Mouse (Mus musculus): ENCODE results near the gene Fbl. TPM values are rescaled to one million over a fixed set of nuclear protein-coding genes. Genes with fewer than 3 reads are reported as not detected.
"Not testable (repeated sequence)": the region's sequence is repeated elsewhere in the genome, so short reads cannot be mapped to it uniquely, and the experiment has no call there.

Fbl gene
- 42.4 and 46.5 TPM in 2 replicates for polyA plus RNA-seq (2014; fragmentation: Nextera tagmentation; extraction: Ambion mirVana)

DNA sequence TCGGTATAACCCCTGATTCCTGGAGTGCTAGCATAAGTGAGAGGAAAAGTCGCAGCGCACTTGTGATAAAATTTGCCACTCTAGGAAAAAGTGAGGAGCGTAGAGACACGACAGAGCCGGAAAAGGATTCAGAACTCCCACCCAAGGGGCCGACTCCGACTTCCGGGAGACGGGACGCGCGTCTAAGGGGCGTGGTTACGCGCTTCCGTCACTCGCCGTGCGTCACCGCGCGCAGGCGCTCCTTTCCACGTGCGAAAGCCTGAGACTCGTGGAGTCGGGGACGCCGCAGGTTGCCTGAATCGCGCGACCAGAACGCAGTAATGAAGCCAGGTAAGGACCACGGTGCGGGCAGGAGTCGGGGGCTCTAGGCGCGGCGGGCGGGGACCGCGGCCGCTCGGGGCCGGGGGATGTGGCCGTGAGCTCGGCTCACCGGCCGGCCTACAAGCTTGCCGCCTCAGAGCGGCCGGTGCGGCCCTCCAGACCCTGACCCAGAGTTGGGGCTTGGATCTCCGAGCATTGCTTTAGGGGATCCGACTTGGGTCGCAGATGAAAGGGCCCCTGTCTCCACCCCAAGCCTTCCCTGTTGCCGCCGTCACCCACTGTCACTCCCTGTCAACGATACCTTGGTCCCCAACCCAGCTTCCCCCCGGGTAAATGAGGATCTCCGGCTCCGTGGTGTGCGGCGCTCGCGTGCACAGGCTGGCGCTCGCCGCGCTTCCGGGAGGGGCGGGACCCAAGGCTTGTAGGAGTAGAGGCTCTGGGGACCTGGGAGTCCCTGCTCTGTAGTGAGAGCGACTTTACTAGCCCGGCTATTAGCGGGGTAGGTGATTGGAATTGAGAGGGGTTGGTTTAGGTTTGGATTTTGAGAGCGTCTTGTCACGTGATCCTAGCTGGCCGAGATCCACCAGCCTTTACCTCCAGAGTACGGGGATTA lies at the start of gene Fbl:
Gene Fbl, plus strand, starts transcription at position 222 of the 934 bp plus-strand sequence.
- under 1% methylated on average over 55 of the region's 80 CpGs for WGBS
- Histone ChIP-seq H3K36me3 (ENCODE audit: control insufficient read depth, insufficient read depth, low read length) (peaks cover under 1% of the 10 kb centered on the region; the same call in 1 of the 2 replicates), H3K9me3 (ENCODE audit: control insufficient read depth, low read length) (0 out of 2 replicates have a peak, but pooled peaks cover 6% of the 10 kb centered on the region), H3K9ac (ENCODE audit: low read depth, low read length) (peak within 1 kb of the TSS; percentile 88), H3K27ac (replicated peaks; ENCODE audit: low read depth, low read length) (peak within 1 kb of the TSS; percentile 89), H3K4me2 (ENCODE audit: low read depth, low read length) (peak within 1 kb of the TSS; percentile 76), H3K4me1 (ENCODE audit: control insufficient read depth, insufficient read depth, low read length) (peaks cover 10% of the 10 kb centered on the region), H3K27me3 (replicated peaks; ENCODE audit: control insufficient read depth, insufficient read depth, low read length) (no peaks in the 10 kb centered on the region), H3K4me3 (ENCODE audit: low read depth, low read length) (peak within 1 kb of the TSS; percentile 85)
- peak; percentile 97 for DNase-seq (ENCODE audit: low spot score)
- peak; percentile 94 for ATAC-seq (ENCODE audit: low read depth)

DNA sequence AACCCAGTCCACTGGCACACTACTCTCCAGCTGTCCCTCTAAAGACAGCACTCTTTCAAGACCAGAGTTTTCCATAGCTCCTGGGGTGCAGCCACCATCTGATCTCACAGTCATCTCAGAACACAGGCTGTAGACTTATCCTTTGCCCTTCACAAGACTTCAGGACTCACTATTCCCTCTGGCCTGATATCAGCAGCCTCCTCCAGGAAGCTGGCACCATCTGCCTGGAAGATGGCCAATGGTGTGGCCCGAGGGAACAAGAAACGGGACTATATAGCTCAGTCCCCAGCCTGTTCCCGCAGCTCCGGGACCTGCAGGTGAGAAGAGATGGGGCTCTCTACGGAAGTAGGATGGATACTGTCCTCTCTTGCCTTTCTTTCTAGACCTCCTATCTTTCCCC lies 40.3 kb upstream of the Fbl start, which contains the start of gene 9530053A07Rik:
Gene 9530053A07Rik, plus strand, starts transcription at position 301 of the 400 bp plus-strand sequence.
- no peaks in the 10 kb centered on the region for H3K36me3 ChIP-seq (ENCODE audit: control insufficient read depth, insufficient read depth, low read length)
- ATAC-seq (ENCODE audit: low read depth), result no peak
- no peak within 1 kb of the TSS for H3K27ac ChIP-seq (replicated peaks; ENCODE audit: low read depth, low read length)
- no peak within 1 kb of the TSS for H3K9ac ChIP-seq (ENCODE audit: low read depth, low read length)
- no peak within 1 kb of the TSS for H3K4me3 ChIP-seq (ENCODE audit: low read depth, low read length)
- 86% methylated on average over 5 of the region's 5 CpGs for WGBS
- no peaks in the 10 kb centered on the region for H3K4me1 ChIP-seq (ENCODE audit: control insufficient read depth, insufficient read depth, low read length)
- H3K27me3 ChIP-seq (replicated peaks; ENCODE audit: control insufficient read depth, insufficient read depth, low read length), result no peaks in the 10 kb centered on the region
- no peak for DNase-seq (ENCODE audit: low spot score)
- no peaks in the 10 kb centered on the region for H3K9me3 ChIP-seq (ENCODE audit: control insufficient read depth, low read length)
- H3K4me2 ChIP-seq (ENCODE audit: low read depth, low read length), result no peak within 1 kb of the TSS

DNA sequence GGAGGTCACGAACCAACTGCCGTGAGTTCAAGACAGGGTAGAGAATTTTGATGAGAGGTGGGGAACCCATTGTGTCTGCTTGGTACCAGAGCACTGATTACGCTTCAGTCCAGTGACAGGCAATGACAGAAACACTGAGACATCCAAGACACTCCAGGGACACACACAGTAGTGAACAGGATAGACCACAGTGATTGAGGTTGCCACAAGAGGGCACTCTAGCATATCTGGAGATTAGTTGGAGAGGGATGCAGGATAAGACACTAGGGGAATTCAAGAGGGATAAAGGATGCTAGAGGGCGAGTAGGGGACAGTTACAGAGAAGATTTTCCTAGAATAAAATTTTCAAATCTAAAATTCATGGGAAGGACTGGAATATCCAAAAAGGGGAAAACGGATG lies 31.9 kb upstream of the Fbl start:
- no peak overlapping the region for H3K4me3 ChIP-seq (ENCODE audit: low read depth, low read length)
- no peaks in the 10 kb centered on the region for H3K4me1 ChIP-seq (ENCODE audit: control insufficient read depth, insufficient read depth, low read length)
- no peaks in the 10 kb centered on the region for H3K9me3 ChIP-seq (ENCODE audit: control insufficient read depth, low read length)
- H3K36me3 ChIP-seq (ENCODE audit: control insufficient read depth, insufficient read depth, low read length), result no peaks in the 10 kb centered on the region
- H3K9ac ChIP-seq (ENCODE audit: low read depth, low read length), result no peak overlapping the region
- ATAC-seq (ENCODE audit: low read depth) (no peak), DNase-seq (ENCODE audit: low spot score) (peak; percentile 27)
- 60% methylated on average over 5 of the region's 5 CpGs for WGBS
- no peak overlapping the region for H3K4me2 ChIP-seq (ENCODE audit: low read depth, low read length)
- H3K27me3 ChIP-seq (replicated peaks; ENCODE audit: control insufficient read depth, insufficient read depth, low read length), result no peaks in the 10 kb centered on the region
- H3K27ac ChIP-seq (replicated peaks; ENCODE audit: low read depth, low read length), result no peak overlapping the region

DNA sequence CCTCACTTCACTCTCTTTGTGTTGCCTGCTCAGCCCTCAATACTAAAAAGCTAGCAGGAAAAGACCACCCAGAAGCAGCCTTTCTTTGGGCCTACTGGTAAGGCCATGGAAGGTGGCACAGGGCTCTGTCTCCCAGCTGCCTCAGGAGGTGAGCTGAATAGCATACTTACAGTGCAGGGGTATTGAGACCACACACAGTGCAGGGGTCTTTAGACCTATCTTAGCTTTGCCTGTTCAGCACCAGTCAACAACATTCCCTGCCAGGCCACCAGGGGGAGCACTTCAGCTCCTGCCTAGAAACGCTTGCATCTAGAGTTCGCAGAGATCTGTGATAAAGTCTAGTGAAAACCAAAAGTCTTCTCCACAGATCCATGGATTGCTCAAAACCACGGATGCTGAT lies 21.2 kb upstream of the Fbl start:
- ATAC-seq (ENCODE audit: low read depth), result peak; percentile 33; the same call in 1 of the 2 replicates
- peak; percentile 64 for DNase-seq (ENCODE audit: low spot score)
- H3K9me3 ChIP-seq (ENCODE audit: control insufficient read depth, low read length), result peaks cover 6% of the 10 kb centered on the region; the same call in 1 of the 2 replicates
- H3K27me3 ChIP-seq (replicated peaks; ENCODE audit: control insufficient read depth, insufficient read depth, low read length), result no peaks in the 10 kb centered on the region
- WGBS, result 15% methylated on average over 3 of the region's 3 CpGs
- no peak overlapping the region for H3K27ac ChIP-seq (replicated peaks; ENCODE audit: low read depth, low read length)
- H3K36me3 ChIP-seq (ENCODE audit: control insufficient read depth, insufficient read depth, low read length), result no peaks in the 10 kb centered on the region
- no peak overlapping the region for H3K9ac ChIP-seq (ENCODE audit: low read depth, low read length)
- H3K4me3 ChIP-seq (ENCODE audit: low read depth, low read length), result no peak overlapping the region
- H3K4me2 ChIP-seq (ENCODE audit: low read depth, low read length), result no peak overlapping the region
- no peaks in the 10 kb centered on the region for H3K4me1 ChIP-seq (ENCODE audit: control insufficient read depth, insufficient read depth, low read length)

DNA sequence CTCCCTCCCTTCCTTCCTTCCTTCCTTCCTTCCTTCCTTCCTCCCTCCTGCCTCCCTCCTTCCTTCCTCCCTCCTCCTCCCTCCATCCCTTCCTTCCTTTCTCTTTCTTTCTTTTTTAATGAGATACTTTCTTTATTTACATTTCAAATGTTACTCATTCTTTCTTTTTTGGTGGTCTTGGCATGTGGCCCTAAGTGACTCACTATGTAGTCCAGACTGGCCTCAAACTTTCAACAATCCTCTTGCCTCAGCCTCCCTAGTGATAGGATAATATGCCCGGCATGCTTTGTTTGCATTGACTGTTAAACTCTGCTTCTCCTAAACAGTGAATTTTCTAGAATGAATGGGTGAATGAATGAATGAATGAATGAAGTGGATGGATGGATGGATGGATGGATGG lies 19.7 kb upstream of the Fbl start:
- no peaks in the 10 kb centered on the region for H3K36me3 ChIP-seq (ENCODE audit: control insufficient read depth, insufficient read depth, low read length)
- no peaks in the 10 kb centered on the region for H3K4me1 ChIP-seq (ENCODE audit: control insufficient read depth, insufficient read depth, low read length)
- H3K4me3 ChIP-seq (ENCODE audit: low read depth, low read length), result no peak overlapping the region
- H3K27me3 ChIP-seq (replicated peaks; ENCODE audit: control insufficient read depth, insufficient read depth, low read length), result no peaks in the 10 kb centered on the region
- WGBS, result 89% methylated on average over 1 of the region's 1 CpGs
- no peak overlapping the region for H3K27ac ChIP-seq (replicated peaks; ENCODE audit: low read depth, low read length)
- ATAC-seq (ENCODE audit: low read depth) (no peak), DNase-seq (ENCODE audit: low spot score) (no peak)
- H3K4me2 ChIP-seq (ENCODE audit: low read depth, low read length), result no peak overlapping the region
- no peaks in the 10 kb centered on the region for H3K9me3 ChIP-seq (ENCODE audit: control insufficient read depth, low read length)
- H3K9ac ChIP-seq (ENCODE audit: low read depth, low read length), result no peak overlapping the region

DNA sequence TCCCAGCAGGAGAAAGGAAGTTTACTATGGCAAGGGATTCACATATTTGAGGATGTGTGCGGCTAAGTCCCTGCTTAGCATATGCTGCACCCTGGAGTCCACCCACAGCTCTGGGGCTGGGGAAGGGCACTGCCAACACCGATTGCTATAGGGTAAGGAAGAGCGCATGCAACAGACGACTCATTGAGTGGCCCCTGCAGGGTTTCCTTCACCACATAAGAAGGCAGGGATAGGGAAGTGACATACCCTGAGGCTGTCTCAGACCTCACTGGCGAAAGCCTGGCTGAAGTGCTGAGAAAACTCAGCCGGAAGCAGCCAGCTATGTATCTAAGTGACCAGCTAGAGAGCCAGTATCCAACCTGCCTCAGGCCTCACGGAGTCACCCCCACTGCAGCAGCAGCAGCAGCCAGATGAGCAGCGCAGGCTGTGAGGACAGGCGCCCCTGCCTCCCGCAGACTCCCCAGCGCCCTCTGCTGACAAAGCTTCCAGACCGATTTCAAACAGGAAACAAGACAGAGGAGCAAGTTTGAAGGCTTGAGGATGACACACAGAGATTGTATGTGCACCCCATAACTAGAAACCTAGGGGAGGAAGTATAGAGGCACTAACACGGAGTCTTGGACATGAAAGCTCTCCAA lies 17.8 kb upstream of the Fbl start:
- no peak overlapping the region for H3K9ac ChIP-seq (ENCODE audit: low read depth, low read length)
- H3K4me2 ChIP-seq (ENCODE audit: low read depth, low read length), result no peak overlapping the region

DNA sequence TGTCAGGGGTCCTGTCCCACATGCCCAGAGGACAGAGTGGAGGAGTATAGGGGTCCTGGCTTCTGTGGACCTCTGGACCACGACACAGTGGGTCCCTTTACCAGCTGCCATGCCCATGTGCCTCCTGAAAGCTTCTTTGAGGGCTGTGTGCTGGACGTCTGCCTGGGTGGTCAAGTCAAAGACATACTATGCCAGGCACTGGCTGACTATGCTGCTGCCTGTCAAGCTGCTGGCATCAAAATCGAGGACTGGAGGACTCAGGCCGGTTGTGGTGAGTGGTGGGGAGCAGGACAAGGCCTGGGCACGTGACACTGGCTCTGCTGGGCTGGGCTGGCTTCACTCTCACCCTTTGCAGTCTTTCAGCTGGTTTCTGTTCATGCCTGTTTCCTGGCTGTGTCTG lies 15.9 kb upstream of the Fbl start:
- H3K27ac ChIP-seq (replicated peaks; ENCODE audit: low read depth, low read length); H3K4me1 ChIP-seq (ENCODE audit: control insufficient read depth, insufficient read depth, low read length); H3K9ac ChIP-seq (ENCODE audit: low read depth, low read length); H3K4me3 ChIP-seq (ENCODE audit: low read depth, low read length); DNase-seq (ENCODE audit: low spot score); H3K36me3 ChIP-seq (ENCODE audit: control insufficient read depth, insufficient read depth, low read length); H3K9me3 ChIP-seq (ENCODE audit: control insufficient read depth, low read length); ATAC-seq (ENCODE audit: low read depth); H3K27me3 ChIP-seq (replicated peaks; ENCODE audit: control insufficient read depth, insufficient read depth, low read length); H3K4me2 ChIP-seq (ENCODE audit: low read depth, low read length): not testable (repeated sequence)
- WGBS, result 25% methylated on average over 5 of the region's 5 CpGs

More for the DNA sequence above, 17.8 kb upstream of the Fbl start:
- Histone ChIP-seq H3K4me1 (ENCODE audit: control insufficient read depth, insufficient read depth, low read length) (no peaks in the 10 kb centered on the region), H3K27me3 (replicated peaks; ENCODE audit: control insufficient read depth, insufficient read depth, low read length) (no peaks in the 10 kb centered on the region), H3K36me3 (ENCODE audit: control insufficient read depth, insufficient read depth, low read length) (no peaks in the 10 kb centered on the region), H3K27ac (replicated peaks; ENCODE audit: low read depth, low read length) (no peak overlapping the region), H3K4me3 (ENCODE audit: low read depth, low read length) (no peak overlapping the region), H3K9me3 (ENCODE audit: control insufficient read depth, low read length) (no peaks in the 10 kb centered on the region)
- 9% methylated on average over 13 of the region's 13 CpGs for WGBS
- peak; percentile 34 for DNase-seq (ENCODE audit: low spot score)
- ATAC-seq (ENCODE audit: low read depth), result peak; percentile 63; the same call in 1 of the 2 replicates

DNA sequence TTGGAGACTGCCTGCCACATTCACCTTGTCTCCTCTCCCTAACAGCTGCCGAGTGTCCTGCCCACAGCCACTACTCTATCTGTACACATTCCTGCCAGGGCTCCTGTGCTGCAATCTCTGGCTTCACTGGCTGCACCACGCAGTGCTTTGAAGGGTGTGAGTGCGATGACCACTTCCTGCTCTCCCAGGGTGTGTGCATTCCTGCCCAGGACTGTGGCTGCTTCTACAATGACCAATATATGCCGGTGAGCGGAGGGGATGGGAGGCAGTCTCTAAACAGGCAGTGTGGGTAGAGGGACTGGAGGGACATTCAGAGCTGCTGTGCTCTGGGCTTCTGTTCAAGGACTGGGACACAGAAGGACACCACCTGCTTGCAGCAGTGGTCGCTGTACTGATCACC lies 10.2 kb upstream of the Fbl start:
- H3K4me1 ChIP-seq (ENCODE audit: control insufficient read depth, insufficient read depth, low read length), result no peaks in the 10 kb centered on the region
- H3K4me2 ChIP-seq (ENCODE audit: low read depth, low read length), result no peak overlapping the region
- WGBS, result 55% methylated on average over 6 of the region's 6 CpGs
- DNase-seq (ENCODE audit: low spot score) (no peak), ATAC-seq (ENCODE audit: low read depth) (no peak)
- H3K4me3 ChIP-seq (ENCODE audit: low read depth, low read length), result no peak overlapping the region
- no peak overlapping the region for H3K9ac ChIP-seq (ENCODE audit: low read depth, low read length)
- no peak overlapping the region for H3K27ac ChIP-seq (replicated peaks; ENCODE audit: low read depth, low read length)
- H3K36me3 ChIP-seq (ENCODE audit: control insufficient read depth, insufficient read depth, low read length), result no peaks in the 10 kb centered on the region
- no peaks in the 10 kb centered on the region for H3K9me3 ChIP-seq (ENCODE audit: control insufficient read depth, low read length)
- H3K27me3 ChIP-seq (replicated peaks; ENCODE audit: control insufficient read depth, insufficient read depth, low read length), result no peaks in the 10 kb centered on the region
